8 mouse cellular contexts compared by ENCODE assay signal in the genomic region with DNA sequence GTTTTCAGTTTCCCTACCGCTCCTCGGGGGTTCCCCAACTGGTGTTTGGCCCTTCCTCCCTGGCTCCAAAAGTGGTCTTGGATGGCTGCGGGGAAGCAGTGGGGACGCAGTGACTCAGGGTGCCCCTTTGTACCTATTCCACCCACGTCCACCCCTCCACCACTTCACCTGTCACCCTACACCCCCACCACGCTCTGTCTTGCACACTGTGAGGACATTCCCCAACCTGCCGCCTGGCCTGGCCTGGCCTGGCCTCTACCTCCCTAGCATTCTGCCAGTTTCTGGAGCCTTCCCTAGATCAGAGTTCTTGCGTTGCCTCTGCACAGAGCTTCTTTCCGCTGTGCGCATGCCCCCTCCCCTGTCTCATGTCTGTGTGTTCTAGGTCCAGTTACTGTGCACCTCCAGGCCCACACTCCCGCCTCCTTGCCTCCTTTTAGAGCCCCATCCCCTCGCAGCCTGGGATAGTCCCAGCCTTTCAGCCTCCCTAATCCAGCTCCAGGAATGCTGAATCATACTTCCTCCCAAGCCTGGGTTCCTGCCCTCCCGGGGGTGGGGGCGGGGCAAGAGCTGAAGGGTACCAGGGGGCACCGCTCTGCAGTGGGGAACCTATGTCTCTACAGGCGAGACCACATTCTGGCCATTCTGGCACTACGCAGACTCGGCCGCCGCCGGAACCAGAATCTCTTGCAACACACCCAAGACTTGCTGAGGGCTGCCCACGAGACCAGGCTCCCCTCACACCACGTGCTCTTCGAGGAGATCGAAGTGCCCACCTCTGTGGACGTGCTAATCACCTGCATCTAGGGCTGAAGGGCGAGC. TPM values are rescaled to one million over a fixed set of nuclear protein-coding genes. Genes with fewer than 3 reads are reported as not detected.
A peak's percentile ranks its signal among the peaks of the same experiment; 100 is the strongest.
DNase-seq lines count a peak whose midpoint lies in the region; ATAC-seq and TF ChIP-seq lines count a peak whose summit lies in the region.

No protein-coding gene starts in this region.

- peak overlapping the region; percentile 25 for H3K4me3 ChIP-seq in neural tube, embryonic 11.5 days (ENCODE audit: low read depth, low read length)
- H3K4me3 ChIP-seq in forebrain, embryonic 13.5 days = peak overlapping the region; percentile 37
- peak overlapping the region; percentile 43 for H3K4me3 ChIP-seq in intestine, postnatal 0 days (ENCODE audit: low read depth, low read length)

- peaks cover 69% of the 10 kb centered on the region for H3K27me3 ChIP-seq in neural tube, embryonic 11.5 days (ENCODE audit: control insufficient read depth, insufficient read depth, low read length)
- H3K27me3 ChIP-seq in forebrain, embryonic 13.5 days = peaks cover 77% of the 10 kb centered on the region
- H3K27me3 ChIP-seq in intestine, postnatal 0 days (replicated peaks; ENCODE audit: control insufficient read depth, insufficient read depth, low read length) = peaks cover 7% of the 10 kb centered on the region

- H3K9me3 ChIP-seq in neural tube, embryonic 11.5 days (ENCODE audit: control insufficient read depth, low read length) = no peaks in the 10 kb centered on the region
- no peaks in the 10 kb centered on the region for H3K9me3 ChIP-seq in forebrain, embryonic 13.5 days (replicated peaks)
- H3K9me3 ChIP-seq in intestine, postnatal 0 days (ENCODE audit: control insufficient read depth) = no peaks in the 10 kb centered on the region

- H3K9ac ChIP-seq in neural tube, embryonic 11.5 days (ENCODE audit: low read length) = no peak overlapping the region
- H3K9ac ChIP-seq in forebrain, embryonic 13.5 days = peak overlapping the region; percentile 56
- 0 out of 2 replicates have a peak overlapping the region, but pooled peaks have one; percentile 7 for H3K9ac ChIP-seq in intestine, postnatal 0 days (ENCODE audit: low read depth, low read length)

- no peaks in the 10 kb centered on the region for H3K36me3 ChIP-seq in neural tube, embryonic 11.5 days (ENCODE audit: control insufficient read depth, insufficient read depth, low read length)
- no peaks in the 10 kb centered on the region for H3K36me3 ChIP-seq in forebrain, embryonic 13.5 days (ENCODE audit: poor library complexity, severe bottlenecking)
- no peaks in the 10 kb centered on the region; the same call in 1 of the 2 replicates for H3K36me3 ChIP-seq in intestine, postnatal 0 days (ENCODE audit: control insufficient read depth, insufficient read depth)

- peaks cover 2% of the 10 kb centered on the region; the same call in 1 of the 2 replicates for H3K4me1 ChIP-seq in neural tube, embryonic 11.5 days (ENCODE audit: control insufficient read depth, insufficient read depth, low read length)
- H3K4me1 ChIP-seq in forebrain, embryonic 13.5 days = peaks cover 40% of the 10 kb centered on the region
- peaks cover 7% of the 10 kb centered on the region for H3K4me1 ChIP-seq in intestine, postnatal 0 days (replicated peaks; ENCODE audit: control insufficient read depth, insufficient read depth, low read length)

- no peak for DNase-seq in neural tube, embryonic 11.5 days (ENCODE audit: low spot score)
- DNase-seq in neural tube, embryonic 10.5 days (ENCODE audit: extremely low spot score, low spot score) = no peak
- DNase-seq in lung, postnatal 10 days = peak; percentile 56
- no peak for DNase-seq in cerebellum, adult 11 months
- no peak for DNase-seq in testis, postnatal 10 days (ENCODE audit: low spot score)

- 7% methylated on average over 27 of the region's 27 CpGs for WGBS in neural tube, embryonic 11.5 days
- 16% methylated on average over 27 of the region's 27 CpGs for WGBS in forebrain, embryonic 13.5 days
- 37% methylated on average over 27 of the region's 27 CpGs for WGBS in intestine, postnatal 0 days

- TF ChIP-seq CTCF in intestine, postnatal 0 days (IDR thresholded peaks at IDR 0.05; ENCODE audit: low read depth) = no peak

- H3K4me2 ChIP-seq in neural tube, embryonic 11.5 days (ENCODE audit: low read depth) = peak overlapping the region; percentile 60
- H3K4me2 ChIP-seq in forebrain, embryonic 13.5 days = peak overlapping the region; percentile 71
- peak overlapping the region; percentile 63 for H3K4me2 ChIP-seq in intestine, postnatal 0 days (replicated peaks; ENCODE audit: low read depth)

- no peak overlapping the region for H3K27ac ChIP-seq in neural tube, embryonic 11.5 days (ENCODE audit: low read depth, low read length)
- H3K27ac ChIP-seq in forebrain, embryonic 13.5 days = no peak overlapping the region
- H3K27ac ChIP-seq in intestine, postnatal 0 days (ENCODE audit: low read depth, low read length) = 0 out of 2 replicates have a peak overlapping the region, but pooled peaks have one; percentile 41

- no peak for ATAC-seq in neural tube, embryonic 11.5 days (ENCODE audit: insufficient read depth, low FRiP score, low TSS enrichment)
- no peak for ATAC-seq in forebrain, embryonic 13.5 days
- no peak for ATAC-seq in intestine, postnatal 0 days
- no peak for ATAC-seq in frontal cortex, adult (ENCODE audit: low TSS enrichment)

RNA-seq across cellular contexts. Expression of a gene that starts 12.0 kb away (rescaled TPM):
- 3.4 and 3.7 TPM in 2 replicates for polyA plus RNA-seq in neural tube, embryonic 11.5 days (2014; fragmentation: Nextera tagmentation; extraction: Ambion mirVana)
- 0.60 and 1.2 TPM in 2 replicates for polyA plus RNA-seq in forebrain, embryonic 13.5 days (2015; fragmentation: Nextera tagmentation; extraction: Ambion mirVana)
- polyA plus RNA-seq in intestine, postnatal 0 days (2015; fragmentation: Nextera tagmentation; extraction: Ambion mirVana) = 10.5 and 10.8 TPM in 2 replicates

RNA-seq across cellular contexts. Expression of a gene that starts 13.4 kb away (rescaled TPM):
- polyA plus RNA-seq in neural tube, embryonic 11.5 days (2014; fragmentation: Nextera tagmentation; extraction: Ambion mirVana) = 5.3 and 6.6 TPM in 2 replicates
- polyA plus RNA-seq in forebrain, embryonic 13.5 days (2015; fragmentation: Nextera tagmentation; extraction: Ambion mirVana) = 1.2 and 2.3 TPM in 2 replicates
- 163 and 172 TPM in 2 replicates for polyA plus RNA-seq in intestine, postnatal 0 days (2015; fragmentation: Nextera tagmentation; extraction: Ambion mirVana)

RNA-seq across cellular contexts. Expression of a gene that starts 23.6 kb away (rescaled TPM):
- polyA plus RNA-seq in neural tube, embryonic 11.5 days (2014; fragmentation: Nextera tagmentation; extraction: Ambion mirVana) = not detected in 2 replicates
- 0.35 and 1.0 TPM in 2 replicates for polyA plus RNA-seq in forebrain, embryonic 13.5 days (2015; fragmentation: Nextera tagmentation; extraction: Ambion mirVana)
- polyA plus RNA-seq in intestine, postnatal 0 days (2015; fragmentation: Nextera tagmentation; extraction: Ambion mirVana) = 2.2 and 2.8 TPM in 2 replicates

RNA-seq across cellular contexts. Expression of a gene that starts 52.7 kb away (rescaled TPM):
- 36.7 and 37.2 TPM in 2 replicates for polyA plus RNA-seq in neural tube, embryonic 11.5 days (2014; fragmentation: Nextera tagmentation; extraction: Ambion mirVana)
- polyA plus RNA-seq in forebrain, embryonic 13.5 days (2015; fragmentation: Nextera tagmentation; extraction: Ambion mirVana) = 25.1 and 34.0 TPM in 2 replicates
- 26.4 and 27.2 TPM in 2 replicates for polyA plus RNA-seq in intestine, postnatal 0 days (2015; fragmentation: Nextera tagmentation; extraction: Ambion mirVana)

RNA-seq across cellular contexts. Expression of a gene that starts 55.4 kb away (rescaled TPM):
- polyA plus RNA-seq in neural tube, embryonic 11.5 days (2014; fragmentation: Nextera tagmentation; extraction: Ambion mirVana) = 5.2 and 5.3 TPM in 2 replicates
- 0.40 and 1.0 TPM in 2 replicates for polyA plus RNA-seq in forebrain, embryonic 13.5 days (2015; fragmentation: Nextera tagmentation; extraction: Ambion mirVana)
- 7.3 and 8.6 TPM in 2 replicates for polyA plus RNA-seq in intestine, postnatal 0 days (2015; fragmentation: Nextera tagmentation; extraction: Ambion mirVana)

Comparison
In these comparisons a context has a peak if more than half of its experiments do, and no peak if none do; other contexts are left out.
1. RNA of a gene that starts 13.4 kb away (polyA plus RNA-seq): 163 to 172 TPM in intestine, postnatal 0 days; 5.3 to 6.6 TPM in neural tube, embryonic 11.5 days and 1.2 to 2.3 TPM in forebrain, embryonic 13.5 days; every median in the first group is over 10 times any median in the second.
2. Peak in every context shown above with its lines, with median percentiles within 50 percentile points of each other: H3K4me2 ChIP-seq and H3K4me3 ChIP-seq.